Mouse (Mus musculus): Measurements from ENCODE around the gene Wipf3. TPM values are rescaled to one million over a fixed set of nuclear protein-coding genes. Genes with fewer than 3 reads are reported as not detected.
A peak's percentile ranks its signal among the peaks of the same experiment; 100 is the strongest.

The Wipf3 gene
- 0.07 and 0.08 TPM in 2 replicates for polyA plus RNA-seq (2015; fragmentation: Nextera tagmentation; extraction: Ambion mirVana)

- H3K9ac ChIP-seq: 0 out of 2 replicates have a peak within 1 kb of the TSS, but pooled peaks have one; percentile 6
- DNase-seq (peak; percentile 5), ATAC-seq (ENCODE audit: low read depth) (peak; percentile 80)
- peak within 1 kb of the TSS; percentile 63 for H3K4me2 ChIP-seq
- no peaks in the 10 kb centered on the region for H3K36me3 ChIP-seq
- peaks cover 46% of the 10 kb centered on the region for H3K27me3 ChIP-seq
- peak within 1 kb of the TSS; percentile 49 for H3K4me3 ChIP-seq (replicated peaks)
- under 1% methylated on average over 63 of the region's 71 CpGs for WGBS (ENCODE audit: insufficient replicate concordance)
- no peak within 1 kb of the TSS for H3K27ac ChIP-seq
- no peaks in the 10 kb centered on the region for H3K9me3 ChIP-seq (replicated peaks)
- H3K4me1 ChIP-seq (replicated peaks): peaks cover 6% of the 10 kb centered on the region; the same call in 1 of the 2 replicates
Observed at GRCm38 (mm10) chr6:54429447-54430194, at the start of gene Wipf3. TSS of gene Wipf3 (plus strand) at chr6:54429603.

GRCm38 (mm10) chr6:54382636-54383035 is 46.8 kb upstream of the Wipf3 start:
- Histone ChIP-seq H3K9me3 (replicated peaks) (no peaks in the 10 kb centered on the region), H3K4me3 (replicated peaks) (no peak overlapping the region), H3K4me2 (no peak overlapping the region), H3K27ac (no peak overlapping the region), H3K9ac (no peak overlapping the region), H3K27me3 (no peaks in the 10 kb centered on the region), H3K36me3 (no peaks in the 10 kb centered on the region), H3K4me1 (replicated peaks) (no peaks in the 10 kb centered on the region)
- 62% methylated on average over 8 of the region's 8 CpGs for WGBS (ENCODE audit: insufficient replicate concordance)
- DNase-seq: no peak
- no peak for ATAC-seq (ENCODE audit: low read depth)

GRCm38 (mm10) chr6:54383893-54384524 is 45.4 kb upstream of the Wipf3 start:
- H3K4me3 ChIP-seq (replicated peaks): no peak overlapping the region
- DNase-seq (no peak), ATAC-seq (ENCODE audit: low read depth) (no peak)
- no peak overlapping the region for H3K9ac ChIP-seq
- H3K4me1 ChIP-seq (replicated peaks): no peaks in the 10 kb centered on the region
- no peak overlapping the region for H3K4me2 ChIP-seq
- no peaks in the 10 kb centered on the region for H3K27me3 ChIP-seq
- H3K36me3 ChIP-seq: no peaks in the 10 kb centered on the region
- H3K27ac ChIP-seq: no peak overlapping the region
- H3K9me3 ChIP-seq (replicated peaks): no peaks in the 10 kb centered on the region
- 54% methylated on average over 12 of the region's 12 CpGs for WGBS (ENCODE audit: insufficient replicate concordance)

GRCm38 (mm10) chr6:54384777-54385176 is 44.6 kb upstream of the Wipf3 start:
- no peak overlapping the region for H3K4me2 ChIP-seq
- DNase-seq (no peak), ATAC-seq (ENCODE audit: low read depth) (no peak)
- H3K4me3 ChIP-seq (replicated peaks): no peak overlapping the region
- no peak overlapping the region for H3K9ac ChIP-seq
- H3K9me3 ChIP-seq (replicated peaks): no peaks in the 10 kb centered on the region
- H3K4me1 ChIP-seq (replicated peaks): no peaks in the 10 kb centered on the region
- H3K27ac ChIP-seq: no peak overlapping the region
- WGBS (ENCODE audit: insufficient replicate concordance): 68% methylated on average over 1 of the region's 1 CpGs
- H3K36me3 ChIP-seq: no peaks in the 10 kb centered on the region
- no peaks in the 10 kb centered on the region for H3K27me3 ChIP-seq

GRCm38 (mm10) chr6:54386429-54386828 is 43.0 kb upstream of the Wipf3 start:
- 72% methylated on average over 4 of the region's 4 CpGs for WGBS (ENCODE audit: insufficient replicate concordance)
- Histone ChIP-seq H3K27me3 (no peaks in the 10 kb centered on the region), H3K9me3 (replicated peaks) (no peaks in the 10 kb centered on the region), H3K4me1 (replicated peaks) (no peaks in the 10 kb centered on the region), H3K36me3 (no peaks in the 10 kb centered on the region), H3K4me2 (no peak overlapping the region), H3K27ac (no peak overlapping the region), H3K9ac (no peak overlapping the region), H3K4me3 (replicated peaks) (no peak overlapping the region)
- DNase-seq (no peak), ATAC-seq (ENCODE audit: low read depth) (no peak)

- no peak for ATAC-seq (ENCODE audit: low read depth)
- 58% methylated on average over 3 of the region's 3 CpGs for WGBS (ENCODE audit: insufficient replicate concordance)
- Histone ChIP-seq H3K4me2 (no peak overlapping the region), H3K4me3 (replicated peaks) (no peak overlapping the region), H3K4me1 (replicated peaks) (no peaks in the 10 kb centered on the region), H3K27me3 (no peaks in the 10 kb centered on the region), H3K9me3 (replicated peaks) (no peaks in the 10 kb centered on the region), H3K9ac (no peak overlapping the region), H3K27ac (no peak overlapping the region), H3K36me3 (no peaks in the 10 kb centered on the region)
- DNase-seq: no peak
Observed at GRCm38 (mm10) chr6:54387044-54387443, 42.4 kb upstream of the Wipf3 start.

GRCm38 (mm10) chr6:54387751-54388150 is 41.7 kb upstream of the Wipf3 start:
- no peaks in the 10 kb centered on the region for H3K9me3 ChIP-seq (replicated peaks)
- H3K36me3 ChIP-seq: no peaks in the 10 kb centered on the region
- DNase-seq (no peak), ATAC-seq (ENCODE audit: low read depth) (no peak)
- H3K4me1 ChIP-seq (replicated peaks): no peaks in the 10 kb centered on the region
- no peak overlapping the region for H3K9ac ChIP-seq
- H3K4me3 ChIP-seq (replicated peaks): no peak overlapping the region
- no peaks in the 10 kb centered on the region for H3K27me3 ChIP-seq
- WGBS (ENCODE audit: insufficient replicate concordance): 51% methylated on average over 5 of the region's 5 CpGs
- no peak overlapping the region for H3K4me2 ChIP-seq
- H3K27ac ChIP-seq: no peak overlapping the region

GRCm38 (mm10) chr6:54388690-54389275 is 40.6 kb upstream of the Wipf3 start:
- no peak for ATAC-seq (ENCODE audit: low read depth)
- H3K4me3 ChIP-seq (replicated peaks): no peak overlapping the region
- no peak for DNase-seq
- H3K9me3 ChIP-seq (replicated peaks): no peaks in the 10 kb centered on the region
- no peaks in the 10 kb centered on the region for H3K36me3 ChIP-seq
- H3K27ac ChIP-seq: no peak overlapping the region
- no peak overlapping the region for H3K9ac ChIP-seq
- WGBS (ENCODE audit: insufficient replicate concordance): 63% methylated on average over 7 of the region's 7 CpGs
- no peaks in the 10 kb centered on the region for H3K27me3 ChIP-seq
- H3K4me1 ChIP-seq (replicated peaks): no peaks in the 10 kb centered on the region
- no peak overlapping the region for H3K4me2 ChIP-seq

- ATAC-seq (ENCODE audit: low read depth) (no peak), DNase-seq (no peak)
- WGBS (ENCODE audit: insufficient replicate concordance): 2% methylated on average over 3 of the region's 3 CpGs
- no peaks in the 10 kb centered on the region for H3K9me3 ChIP-seq (replicated peaks)
- no peak overlapping the region for H3K9ac ChIP-seq
- no peak overlapping the region for H3K4me2 ChIP-seq
- no peaks in the 10 kb centered on the region for H3K27me3 ChIP-seq
- H3K4me3 ChIP-seq (replicated peaks): no peak overlapping the region
- no peak overlapping the region for H3K27ac ChIP-seq
- H3K36me3 ChIP-seq: no peaks in the 10 kb centered on the region
- no peaks in the 10 kb centered on the region for H3K4me1 ChIP-seq (replicated peaks)
Observed at GRCm38 (mm10) chr6:54391765-54392164, 37.6 kb upstream of the Wipf3 start.

- ATAC-seq (ENCODE audit: low read depth): no peak
- no peak for DNase-seq
- 68% methylated on average over 6 of the region's 6 CpGs for WGBS (ENCODE audit: insufficient replicate concordance)
Observed at GRCm38 (mm10) chr6:54393886-54394285, 35.5 kb upstream of the Wipf3 start.

GRCm38 (mm10) chr6:54399194-54399923 is 30.0 kb upstream of the Wipf3 start:
- whole genome bisulfite sequencing (ENCODE audit: insufficient replicate concordance): 49% methylated on average over 11 of the region's 11 CpGs
- Histone ChIP-seq H3K9ac (no peak overlapping the region), H3K9me3 (replicated peaks) (no peaks in the 10 kb centered on the region), H3K4me2 (no peak overlapping the region), H3K4me1 (replicated peaks) (no peaks in the 10 kb centered on the region), H3K27ac (no peak overlapping the region), H3K36me3 (no peaks in the 10 kb centered on the region), H3K4me3 (replicated peaks) (no peak overlapping the region), H3K27me3 (no peaks in the 10 kb centered on the region)
- ATAC-seq (ENCODE audit: low read depth): no peak
- no peak for DNase-seq

More at GRCm38 (mm10) chr6:54393886-54394285, 35.5 kb upstream of the Wipf3 start:
- no peak overlapping the region for H3K9ac ChIP-seq
- no peaks in the 10 kb centered on the region for H3K27me3 ChIP-seq
- H3K4me3 ChIP-seq (replicated peaks): no peak overlapping the region
- H3K9me3 ChIP-seq (replicated peaks): no peaks in the 10 kb centered on the region
- no peaks in the 10 kb centered on the region for H3K36me3 ChIP-seq
- H3K27ac ChIP-seq: no peak overlapping the region
- no peak overlapping the region for H3K4me2 ChIP-seq
- no peaks in the 10 kb centered on the region for H3K4me1 ChIP-seq (replicated peaks)
